Mouse (Mus musculus) limb, embryonic 13.5 days (tissue): ENCODE measurements around the gene Vmn1r34. TPM values are rescaled to one million over a fixed set of nuclear protein-coding genes. Genes with fewer than 3 reads are reported as not detected.
"Not testable (repeated sequence)": the region's sequence is repeated elsewhere in the genome, so short reads cannot be mapped to it uniquely, and the experiment has no call there.

ENCODE experiments used
- ATAC-seq: fragments of 200-750 bp; cut with Nextera tagmentation; 2 replicates; pipeline ENCODE4 v1.8.0; 2017; ENCODE audit warnings: low read depth, moderate number of reproducible peaks, moderate TSS enrichment; ENCODE audit not compliant: low FRiP score
- H3K27ac ChIP-seq: fragments of 300-500 bp; sonication (generic); 2 replicates; pipeline ENCODE4 v1.5.1; 2015; ENCODE audit warnings: inconsistent platforms, mild to moderate bottlenecking, moderate library complexity
- H3K27me3 ChIP-seq: fragments of 300-500 bp; sonication (generic); 2 replicates; pipeline ENCODE4 v1.6.1; 2015; ENCODE audit warnings: mild to moderate bottlenecking, inconsistent platforms
- H3K36me3 ChIP-seq: fragments of 300-500 bp; sonication (generic); 2 replicates; pipeline ENCODE4 v1.6.1; 2015; ENCODE audit warnings: inconsistent platforms, mild to moderate bottlenecking, moderate library complexity
- H3K4me1 ChIP-seq: fragments of 300-500 bp; sonication (generic); 2 replicates; pipeline ENCODE4 v1.6.1; 2015; ENCODE audit warnings: inconsistent platforms
- H3K4me2 ChIP-seq: fragments of 300-500 bp; sonication (generic); replicated peaks from 2 replicates; pipeline ENCODE4 v1.6.1; 2015; ENCODE audit warnings: inconsistent platforms, mild to moderate bottlenecking, moderate library complexity
- H3K4me3 ChIP-seq: fragments of 300-500 bp; sonication (generic); 2 replicates; pipeline ENCODE4 v1.5.1; 2015; ENCODE audit warnings: moderate library complexity, mild to moderate bottlenecking, inconsistent platforms
- H3K9ac ChIP-seq: fragments of 300-500 bp; sonication (generic); 2 replicates; pipeline ENCODE4 v1.6.1; 2015; ENCODE audit warnings: mild to moderate bottlenecking, inconsistent platforms
- H3K9me3 ChIP-seq: fragments of 300-500 bp; sonication (generic); 2 replicates; pipeline ENCODE4 v1.6.1; 2016; ENCODE audit warnings: inconsistent platforms
- WGBS: fragments of 180-500 bp; shearing (Covaris S2); methylation state at CpG from one replicate; pipeline ENCODE4 v1.1.7; 2015; 5-methylcytosine and 5-hydroxymethylcytosine counted together
- polyA plus RNA-seq: library from polyadenylated mRNA; unstranded; fragments of >200 nt; fragmentation: Nextera tagmentation; extraction: Ambion mirVana; gene quantifications from 2 replicates; pipeline ENCODE4 v1.2.1, GENCODE M21; 2015

Vmn1r34 gene
- not detected in 2 replicates for polyA plus RNA-seq

DNA sequence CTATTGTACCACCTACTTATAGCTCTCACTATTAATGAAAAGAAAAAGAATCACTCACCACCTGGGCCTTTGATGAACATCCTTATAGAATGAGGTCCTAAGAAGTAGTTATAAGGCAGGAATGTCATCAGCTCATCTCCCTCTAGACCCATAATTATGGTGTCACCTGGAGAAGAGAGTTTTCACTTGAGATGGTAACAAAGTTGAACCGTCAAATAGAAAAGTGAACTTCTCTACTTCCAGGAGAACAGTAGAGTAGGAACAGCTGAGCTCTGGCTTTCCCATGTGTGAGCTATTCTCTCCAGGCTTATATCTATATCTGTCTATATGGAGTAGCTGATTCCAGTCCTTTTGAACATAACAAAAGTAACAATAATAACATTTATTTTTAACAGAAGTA is at the start of gene Vmn1r34:
TSS of gene Vmn1r34 (minus strand) at position 101 of the 400 bp plus-strand sequence.
- H3K4me1 ChIP-seq: no peaks in the 10 kb centered on the region
- H3K4me3 ChIP-seq: no peak within 1 kb of the TSS
- no peaks in the 10 kb centered on the region for H3K9me3 ChIP-seq
- H3K27me3 ChIP-seq: no peaks in the 10 kb centered on the region
- no peak within 1 kb of the TSS for H3K4me2 ChIP-seq
- 74% methylated on average over 1 of the region's 1 CpGs for WGBS
- no peak within 1 kb of the TSS for H3K9ac ChIP-seq
- ATAC-seq: no peak
- no peaks in the 10 kb centered on the region for H3K36me3 ChIP-seq
- H3K27ac ChIP-seq: no peak within 1 kb of the TSS

DNA sequence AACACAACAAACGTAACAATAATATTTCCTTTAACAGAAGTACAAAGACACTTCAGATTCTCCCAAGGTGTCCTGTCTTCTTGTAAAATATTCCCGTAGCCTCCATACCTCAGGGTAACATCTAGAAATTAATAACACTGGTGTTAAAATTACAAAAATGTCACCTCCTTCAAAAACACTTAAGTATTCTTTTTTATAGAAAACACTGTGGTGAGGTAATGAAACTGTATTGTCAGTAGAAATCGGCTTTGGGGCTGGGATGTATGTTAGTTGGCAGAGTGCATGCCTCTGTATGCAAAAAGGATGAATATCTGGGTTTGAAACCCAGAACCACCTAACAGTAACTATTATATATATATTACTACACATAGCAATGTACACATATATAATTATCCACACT is 42.1 kb upstream of the Vmn1r34 start, which contains the start of gene Vmn1r35:
TSS of gene Vmn1r35 (minus strand) at position 101 of the 400 bp plus-strand sequence.
- H3K4me1 ChIP-seq: no peaks in the 10 kb centered on the region
- 87% methylated on average over 3 of the region's 3 CpGs for WGBS
- no peaks in the 10 kb centered on the region for H3K27me3 ChIP-seq
- no peak within 1 kb of the TSS for H3K9ac ChIP-seq
- H3K27ac ChIP-seq: no peak within 1 kb of the TSS
- ATAC-seq: no peak
- H3K4me2 ChIP-seq: no peak within 1 kb of the TSS
- H3K4me3 ChIP-seq: no peak within 1 kb of the TSS
- no peaks in the 10 kb centered on the region for H3K9me3 ChIP-seq
- H3K36me3 ChIP-seq: no peaks in the 10 kb centered on the region

DNA sequence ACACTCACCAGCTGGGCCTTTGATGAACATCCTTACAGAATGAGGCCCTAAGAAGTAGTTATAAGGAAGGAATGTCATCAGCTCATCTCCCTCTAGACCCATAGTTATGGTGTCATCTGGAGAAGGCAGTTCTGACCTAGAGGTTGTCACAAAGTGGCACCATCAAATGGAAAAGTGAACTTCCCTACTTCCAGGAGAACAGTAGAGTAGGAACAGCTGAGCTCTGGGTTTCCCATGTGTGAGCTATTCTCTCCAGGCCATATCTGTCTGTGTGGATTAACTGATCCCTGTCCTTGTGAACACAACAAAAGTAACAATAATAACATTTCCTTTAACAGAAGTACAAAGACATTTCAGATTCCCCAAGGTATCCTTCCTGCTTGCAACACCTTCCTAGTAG is 25.5 kb downstream of the Vmn1r34 start, which contains the start of gene Vmn1r33:
TSS of gene Vmn1r33 (minus strand) at position 101 of the 400 bp plus-strand sequence.
- ATAC-seq, H3K27ac ChIP-seq, H3K36me3 ChIP-seq, H3K9me3 ChIP-seq, H3K4me2 ChIP-seq, H3K4me1 ChIP-seq, H3K9ac ChIP-seq, H3K4me3 ChIP-seq, H3K27me3 ChIP-seq: not testable (repeated sequence)

DNA sequence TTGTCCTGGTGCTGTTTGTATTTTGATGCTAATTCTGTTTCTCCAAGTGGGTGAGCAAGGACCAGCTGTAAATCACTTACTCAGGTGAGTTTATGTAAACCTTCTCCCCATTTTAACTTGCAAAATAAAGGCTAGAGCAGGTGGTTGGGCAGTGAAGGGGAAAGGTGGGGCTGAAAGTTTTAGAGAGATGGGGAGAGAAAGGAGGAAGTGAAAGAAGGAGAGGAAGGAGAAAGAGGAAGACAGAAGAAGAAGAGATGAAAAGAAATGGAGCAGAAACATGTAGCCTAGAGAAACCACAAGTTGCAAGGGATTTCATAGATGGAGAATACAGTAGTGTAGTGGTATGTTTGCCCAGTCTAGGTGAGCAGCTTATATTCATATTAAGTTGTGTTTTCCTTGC is 47.9 kb downstream of the Vmn1r34 start:
- no peak for ATAC-seq
- no peak overlapping the region for H3K4me3 ChIP-seq
- H3K9me3 ChIP-seq: no peaks in the 10 kb centered on the region
- no peaks in the 10 kb centered on the region for H3K27me3 ChIP-seq
- H3K36me3 ChIP-seq: no peaks in the 10 kb centered on the region
- H3K4me2 ChIP-seq: no peak overlapping the region
- H3K27ac ChIP-seq: no peak overlapping the region
- H3K4me1 ChIP-seq: no peaks in the 10 kb centered on the region
- no peak overlapping the region for H3K9ac ChIP-seq

Other genes starting within 250 kb of the Vmn1r34 start
- 83.5 and 86.1 TPM in 2 replicates for gene Mad2l1, start 108.5 kb downstream of the Vmn1r34 start, polyA plus RNA-seq
- 0.06 and 0.18 TPM in 2 replicates for gene Vmn1r32, start 83.8 kb downstream of the Vmn1r34 start, polyA plus RNA-seq
- not detected in 2 replicates for gene Vmn1r33, start 25.6 kb downstream of the Vmn1r34 start, polyA plus RNA-seq
- gene Vmn1r35, start 42.0 kb upstream of the Vmn1r34 start, polyA plus RNA-seq: not detected in 2 replicates
- not detected in 2 replicates for gene Vmn1r36, start 75.3 kb upstream of the Vmn1r34 start, polyA plus RNA-seq
- gene Vmn1r37, start 85.5 kb upstream of the Vmn1r34 start, polyA plus RNA-seq: not detected in 2 replicates
- not detected in 2 replicates for gene Vmn1r38, start 138.7 kb upstream of the Vmn1r34 start, polyA plus RNA-seq
- gene Vmn1r39, start 166.7 kb upstream of the Vmn1r34 start, polyA plus RNA-seq: not detected in 2 replicates